Mouse (Mus musculus) v-Abl transformed pro-B cells (cell line): ENCODE data around the gene Muc13.

Source experiments
- in situ Hi-C, 2 experiments: fragments of 400-800 bp; cut with MboI; formaldehyde crosslinking; loops; one replicate each; pipeline ENCODE4 v1.15.1; 2025; ENCODE audit not compliant: unreplicated experiment in 2 of 2

The Muc13 gene

GRCm38 (mm10) chr16:33793846-33794791 is at the start of gene Muc13:
Gene Muc13, plus strand, starts transcription at chr16:33794037.
- in situ Hi-C loops = loop anchor here in 1 of 2 experiments (5.0 kb wide), 1 partner anchor 47 kb away; no protein-coding TSS in a partner anchor

DNA sequence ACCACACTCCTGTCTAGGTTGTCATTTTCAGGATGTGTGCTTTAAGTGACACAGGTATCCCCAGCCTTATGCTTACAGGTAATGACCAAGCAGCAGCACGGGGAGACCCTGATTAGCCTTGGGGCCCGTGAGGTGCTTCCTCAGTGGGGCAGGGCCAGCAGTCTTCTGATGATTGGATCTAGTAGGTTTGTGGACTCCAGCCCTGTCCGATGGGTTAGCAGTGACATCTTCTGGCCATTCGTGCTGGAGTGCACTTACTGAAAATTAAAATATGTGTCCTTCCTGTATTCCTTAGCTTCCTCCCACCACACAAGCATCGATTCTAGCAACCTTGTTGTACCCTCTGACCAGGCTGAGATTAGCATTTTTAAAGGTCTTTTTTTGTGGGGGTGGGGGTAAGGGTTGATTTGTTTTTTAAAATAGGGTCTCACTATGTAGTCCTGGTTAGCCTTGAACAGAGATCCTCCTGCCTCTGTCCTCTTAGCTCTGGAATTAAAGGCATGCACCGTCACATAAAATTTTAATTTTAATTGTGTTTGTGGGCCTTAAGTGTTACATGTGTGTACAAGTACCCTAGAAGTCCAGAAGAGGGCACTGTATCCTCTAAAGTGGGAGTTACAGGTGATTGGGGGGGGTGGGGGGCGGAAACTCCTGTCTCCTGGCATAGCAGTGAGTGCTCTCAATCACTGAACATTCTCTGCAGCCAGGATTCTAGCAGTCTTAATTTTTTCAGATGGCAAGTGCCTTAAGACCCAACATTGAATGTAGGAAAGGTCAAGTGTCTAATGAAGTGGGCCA is 49.0 kb upstream of the Muc13 start:
- in situ Hi-C loops = loop anchor here (5.0 to 10.0 kb wide), 8 partner anchors 47 to 553 kb away; partner anchors contain the start of genes Muc13 (in 1 of the 2) and Zfp148 (in 1 of the 2)

GRCm38 (mm10) chr16:33745457-33745856 is 48.4 kb upstream of the Muc13 start:
- in situ Hi-C loops = loop anchor here (5.0 to 10.0 kb wide), 6 partner anchors 47 to 553 kb away; partner anchors contain the start of gene Muc13 (in 1 of the 2)

- in situ Hi-C loops = loop anchor here (5.0 to 10.0 kb wide), 6 partner anchors 46 to 554 kb away; partner anchors contain the start of gene Muc13 (in 1 of the 2)
These were observed 47.7 kb upstream of the Muc13 start for GRCm38 (mm10) chr16:33746074-33746676.

GRCm38 (mm10) chr16:33747346-33747954 is 46.4 kb upstream of the Muc13 start:
- in situ Hi-C loops = loop anchor here (5.0 to 10.0 kb wide), 6 partner anchors 45 to 555 kb away; partner anchors contain the start of gene Muc13 (in 1 of the 2)

DNA sequence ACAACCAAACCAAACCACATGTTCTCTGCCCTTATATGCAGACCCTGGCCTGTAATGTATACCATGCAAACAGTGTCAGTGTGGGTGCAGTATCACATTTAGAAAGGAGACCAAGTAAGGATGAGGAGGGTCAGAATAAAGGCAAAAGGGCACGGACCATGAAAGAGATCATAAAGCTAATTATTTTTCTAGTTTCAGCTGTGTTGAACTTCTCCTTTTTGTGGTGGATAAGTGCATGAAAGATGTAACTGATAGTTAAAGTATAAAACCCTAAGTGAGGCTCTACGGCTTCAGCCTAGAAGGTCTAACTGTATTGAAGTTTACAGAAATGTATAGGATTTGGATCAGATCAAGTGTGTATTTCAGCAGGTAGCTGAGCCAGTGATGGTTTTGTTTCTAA is 45.8 kb upstream of the Muc13 start:
- in situ Hi-C loops = loop anchor here (5.0 to 10.0 kb wide), 6 partner anchors 44 to 556 kb away; partner anchors contain the start of gene Muc13 (in 1 of the 2)

DNA sequence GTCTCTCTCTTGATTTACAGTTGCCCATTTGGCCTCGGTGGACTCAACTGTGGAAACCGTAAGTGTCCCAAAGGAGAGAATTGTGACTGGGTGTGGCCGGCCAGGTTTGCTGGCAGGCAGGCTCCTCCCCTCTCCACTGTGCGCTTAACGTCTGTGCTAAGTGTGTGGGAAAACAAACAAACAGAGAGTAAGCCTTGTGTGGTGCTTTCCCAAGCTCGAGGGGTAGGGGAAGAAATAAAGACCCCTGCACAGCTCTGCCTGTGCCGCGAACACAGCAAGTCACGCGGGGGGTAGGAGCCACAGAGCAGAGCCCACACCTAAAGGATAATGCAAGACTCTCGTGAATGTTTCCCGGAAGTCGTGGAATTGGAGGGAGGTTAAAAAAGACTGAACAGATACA is 42.7 kb upstream of the Muc13 start:
- in situ Hi-C loops = no loop called here

DNA sequence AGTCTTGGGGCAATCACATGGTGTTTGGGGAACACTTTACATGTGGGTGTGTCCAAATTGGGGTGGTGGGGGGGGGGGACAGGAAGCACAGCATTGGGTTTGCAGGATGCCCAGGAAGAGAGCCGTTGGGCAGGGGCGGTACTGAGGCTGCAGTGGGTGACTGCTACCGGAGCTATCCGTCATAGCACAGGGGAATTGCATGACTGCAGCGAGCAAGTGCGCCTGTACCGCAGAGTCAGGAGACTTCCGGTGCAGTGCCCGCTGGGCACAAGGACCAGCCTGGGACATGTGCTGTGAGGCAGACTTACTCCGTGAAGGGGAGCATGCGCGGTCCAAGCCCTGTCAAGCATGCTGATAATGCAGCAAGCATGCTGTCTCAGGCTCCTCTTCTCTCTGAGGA is 42.2 kb upstream of the Muc13 start:
- in situ Hi-C loops = no loop called here

GRCm38 (mm10) chr16:33752904-33753578 is 40.8 kb upstream of the Muc13 start:
- in situ Hi-C loops = no loop called here

DNA sequence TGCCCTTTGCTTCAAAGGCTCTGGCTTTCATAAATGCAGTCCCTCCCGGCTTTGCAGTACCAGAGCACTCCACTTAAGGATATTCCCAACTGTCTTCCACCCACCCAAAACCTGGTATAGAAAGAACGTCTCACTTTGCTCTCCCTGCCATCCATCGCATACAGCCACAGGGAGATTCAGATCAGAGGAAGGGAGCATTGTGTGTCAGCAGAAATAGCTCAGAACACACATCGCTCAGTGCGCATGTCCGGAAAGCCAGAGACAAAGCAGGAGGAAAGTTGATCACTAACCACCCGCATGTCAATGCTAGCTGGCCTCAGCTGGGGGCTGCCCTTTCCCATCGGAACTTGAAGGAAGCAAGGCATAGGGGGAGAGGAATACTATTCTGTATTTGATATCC is 38.5 kb upstream of the Muc13 start:
- in situ Hi-C loops = no loop called here

DNA sequence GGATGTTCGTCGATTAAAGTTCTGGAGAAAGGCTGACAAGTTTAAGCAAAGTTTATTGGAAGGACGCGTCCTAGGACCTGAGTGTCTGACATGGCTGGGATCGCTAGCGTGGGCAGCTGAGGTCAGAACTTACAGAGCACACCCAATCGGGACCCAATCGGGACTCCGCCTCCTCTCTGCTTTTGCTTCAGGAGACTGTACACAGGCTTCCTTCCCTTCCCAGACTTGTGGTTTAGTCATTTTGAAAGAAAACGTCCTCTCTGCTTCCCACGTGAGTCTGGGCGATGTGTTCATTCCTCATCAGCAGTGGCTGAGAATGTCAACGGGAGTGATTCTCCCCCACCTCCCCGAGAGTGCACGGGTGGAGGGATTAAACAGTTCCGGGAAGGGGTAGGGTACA is 37.9 kb upstream of the Muc13 start:
- in situ Hi-C loops = no loop called here

DNA sequence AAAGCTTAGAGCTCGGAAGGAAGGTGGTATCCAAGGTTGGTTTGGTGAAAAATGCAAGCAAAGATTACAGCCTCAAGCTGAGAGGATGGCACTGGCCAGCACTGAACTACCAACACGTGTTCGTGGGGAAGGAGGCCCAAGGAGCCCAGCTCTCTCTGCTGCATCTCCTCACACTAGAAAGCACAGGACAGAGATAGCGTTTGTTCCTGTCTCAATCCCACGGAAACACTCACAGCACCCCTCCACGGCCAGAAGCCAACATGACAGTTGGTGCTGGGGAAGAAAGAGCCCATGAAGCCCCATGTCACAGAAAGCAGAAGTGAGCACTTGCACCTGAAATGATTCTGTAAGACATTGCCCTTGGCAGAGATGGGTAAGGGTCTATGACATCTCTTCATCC is 37.4 kb upstream of the Muc13 start:
- in situ Hi-C loops = no loop called here

GRCm38 (mm10) chr16:33759207-33759606 is 34.6 kb upstream of the Muc13 start:
- in situ Hi-C loops = no loop called here

- in situ Hi-C loops = no loop called here
These were observed 33.3 kb upstream of the Muc13 start for GRCm38 (mm10) chr16:33760542-33760941.

DNA sequence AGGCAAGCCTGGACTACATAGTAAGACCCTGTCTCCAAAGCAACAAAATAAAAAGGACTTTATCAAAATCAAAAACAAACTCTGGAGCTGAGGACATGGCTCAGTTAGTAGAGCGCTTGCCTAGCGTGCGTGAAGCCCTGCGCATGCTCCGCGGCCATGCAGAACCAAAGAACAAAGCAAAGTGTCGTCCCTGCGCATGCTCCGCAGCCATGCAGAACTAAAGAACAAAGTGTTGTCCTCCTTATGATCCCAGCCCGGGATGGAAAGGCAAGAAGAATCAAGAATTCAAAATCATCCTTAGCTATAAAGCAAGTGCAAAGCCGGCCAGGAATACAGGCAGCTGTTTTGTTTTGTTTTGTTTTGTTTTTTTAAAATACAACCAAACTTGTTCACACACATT is 32.8 kb upstream of the Muc13 start:
- in situ Hi-C loops = no loop called here

DNA sequence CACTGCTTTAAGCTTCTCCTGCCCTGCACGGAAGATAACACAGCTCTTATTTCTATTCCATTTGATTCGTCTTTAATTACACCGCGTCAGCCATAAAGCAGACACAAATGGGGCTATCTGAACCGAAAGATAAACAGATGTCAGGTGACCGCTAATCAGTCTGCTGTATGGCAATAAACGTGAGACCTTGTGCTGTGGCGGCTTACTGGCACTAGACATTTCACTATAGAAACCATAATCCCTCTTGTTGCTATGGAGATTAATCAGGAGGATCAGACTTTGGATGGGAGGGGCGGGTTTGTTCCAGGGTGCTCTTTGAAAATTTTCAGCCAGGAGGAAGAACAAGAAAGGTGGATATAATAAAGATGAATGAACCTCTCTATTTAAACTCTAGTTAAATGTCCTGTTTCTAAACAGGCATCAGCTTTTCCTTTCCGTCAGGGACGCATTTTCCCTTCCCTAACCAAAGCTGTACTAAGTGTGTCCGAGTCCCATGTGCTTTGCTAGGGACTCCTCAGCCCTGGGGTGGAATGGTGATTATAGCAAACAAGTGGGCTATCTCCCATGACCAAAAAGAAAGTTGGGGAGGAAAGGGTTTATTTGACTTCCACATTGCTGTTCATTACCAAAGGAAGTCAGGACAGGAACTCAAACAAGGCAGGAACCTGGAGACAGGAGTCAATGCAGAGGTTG is 29.2 kb upstream of the Muc13 start:
- in situ Hi-C loops = no loop called here

GRCm38 (mm10) chr16:33765477-33765876 is 28.4 kb upstream of the Muc13 start:
- in situ Hi-C loops = no loop called here

- in situ Hi-C loops = no loop called here
These were observed 27.5 kb upstream of the Muc13 start for GRCm38 (mm10) chr16:33766309-33766708.

DNA sequence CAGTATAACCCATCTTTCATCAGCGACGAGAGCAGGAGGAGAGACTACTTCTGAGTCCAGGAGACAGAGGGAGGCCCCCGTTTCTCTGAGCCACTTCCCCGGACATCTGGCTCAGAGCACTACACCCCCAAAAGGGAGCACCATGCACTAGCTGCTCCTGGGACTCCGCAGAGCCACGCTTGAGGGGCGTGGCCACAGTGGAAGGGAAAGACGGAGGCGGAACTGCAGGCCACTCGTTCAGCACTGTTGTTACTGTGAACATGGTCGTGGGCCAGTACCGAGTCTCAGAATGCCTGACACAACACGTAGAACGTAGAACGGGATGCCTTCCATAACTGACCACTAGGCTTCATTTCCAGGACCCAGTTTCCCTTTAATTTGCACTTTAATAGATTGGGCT is 27.1 kb upstream of the Muc13 start:
- in situ Hi-C loops = no loop called here
